Mouse (Mus musculus) hindbrain, embryonic 11.5 days (tissue): ENCODE measurements around the gene Asap2. TPM values are rescaled to one million over a fixed set of nuclear protein-coding genes. Genes with fewer than 3 reads are reported as not detected.

Experiments
- ATAC-seq: fragments of 200-750 bp; cut with Nextera tagmentation; 2 replicates; pipeline ENCODE4 v1.8.0; 2017; ENCODE audit warnings: mild to moderate bottlenecking, moderate TSS enrichment, moderate library complexity; ENCODE audit not compliant: low FRiP score
- DNase-seq: peaks from one replicate; pipeline ENCODE4 v3.0.0-alpha.2; 2015; ENCODE audit warnings: low spot score
- H3K27ac ChIP-seq: fragments of 300-500 bp; sonication (generic); 2 replicates; pipeline ENCODE4 v1.5.1; 2014; ENCODE audit warnings: mild to moderate bottlenecking, low read depth, low read length
- H3K27me3 ChIP-seq: fragments of 300-500 bp; sonication (generic); 2 replicates; pipeline ENCODE4 v1.6.1; 2014; ENCODE audit warnings: mild to moderate bottlenecking, low read length, moderate library complexity, mixed read lengths; ENCODE audit not compliant: control insufficient read depth, insufficient read depth
- H3K36me3 ChIP-seq: fragments of 300-500 bp; sonication (generic); 2 replicates; pipeline ENCODE4 v1.6.1; 2014; ENCODE audit warnings: mild to moderate bottlenecking, low read length, moderate library complexity, mixed read lengths; ENCODE audit not compliant: control insufficient read depth, insufficient read depth
- H3K4me1 ChIP-seq: fragments of 300-500 bp; sonication (generic); replicated peaks from 2 replicates; pipeline ENCODE4 v1.6.1; 2014; ENCODE audit warnings: low read length, mixed read lengths; ENCODE audit not compliant: control insufficient read depth, insufficient read depth
- H3K4me2 ChIP-seq: fragments of 300-500 bp; sonication (generic); replicated peaks from 2 replicates; pipeline ENCODE4 v1.6.1; 2014; ENCODE audit warnings: mild to moderate bottlenecking, low read depth, low read length
- H3K4me3 ChIP-seq: fragments of 300-500 bp; sonication (generic); 2 replicates; pipeline ENCODE4 v1.5.1; 2014; ENCODE audit warnings: low read depth, low read length
- H3K9ac ChIP-seq: fragments of 300-500 bp; sonication (generic); 2 replicates; pipeline ENCODE4 v1.6.1; 2014; ENCODE audit warnings: low read depth, low read length
- H3K9me3 ChIP-seq: fragments of 300-500 bp; sonication (generic); 2 replicates; pipeline ENCODE4 v1.6.1; 2016; ENCODE audit warnings: low read length; ENCODE audit not compliant: control insufficient read depth
- WGBS: fragments of 180-500 bp; shearing (Covaris S2); extraction: QIAGEN DNeasy Blood & Tissue Kit; methylation state at CpG from one replicate; pipeline ENCODE4 v1.1.7; 2014; 5-methylcytosine and 5-hydroxymethylcytosine counted together
- polyA plus RNA-seq: library from polyadenylated mRNA; unstranded; fragments of >200 nt; fragmentation: Nextera tagmentation; extraction: Ambion mirVana; gene quantifications from 2 replicates; pipeline ENCODE4 v1.2.1, GENCODE M21; 2014

The Asap2 gene
- polyA plus RNA-seq, 1 experiment from 2014 or later, result 18.4 TPM

- H3K36me3 ChIP-seq, result 0 out of 2 replicates have a peak, but pooled peaks cover 2% of the 10 kb centered on the region
- 82% methylated on average over 2 of the region's 2 CpGs for WGBS
These were observed 276.5 kb downstream of the Asap2 start for GRCm38 (mm10) chr12:21266784-21267098.

GRCm38 (mm10) chr12:21268083-21268616 lies 277.9 kb downstream of the Asap2 start:
- Histone ChIP-seq H3K9ac (no peak overlapping the region), H3K9me3 (no peaks in the 10 kb centered on the region), H3K27ac (no peak overlapping the region), H3K4me2 (no peak overlapping the region), H3K4me1 (no peaks in the 10 kb centered on the region), H3K4me3 (no peak overlapping the region), H3K27me3 (no peaks in the 10 kb centered on the region), H3K36me3 (0 out of 2 replicates have a peak, but pooled peaks cover 2% of the 10 kb centered on the region)
- ATAC-seq, result no peak
- DNase-seq, result no peak
- WGBS, result 93% methylated on average over 8 of the region's 8 CpGs

More at GRCm38 (mm10) chr12:21266784-21267098, 276.5 kb downstream of the Asap2 start:
- Histone ChIP-seq H3K9ac (no peak overlapping the region), H3K4me3 (no peak overlapping the region), H3K27me3 (no peaks in the 10 kb centered on the region), H3K4me2 (no peak overlapping the region), H3K27ac (no peak overlapping the region), H3K4me1 (no peaks in the 10 kb centered on the region), H3K9me3 (no peaks in the 10 kb centered on the region)
- ATAC-seq (peak; percentile 63; the same call in 1 of the 2 replicates), DNase-seq (no peak)

- H3K27me3 ChIP-seq, result no peaks in the 10 kb centered on the region
- no peak overlapping the region for H3K27ac ChIP-seq
- DNase-seq (no peak), ATAC-seq (no peak)
- WGBS, result 77% methylated on average over 7 of the region's 7 CpGs
- H3K9me3 ChIP-seq, result no peaks in the 10 kb centered on the region
- no peak overlapping the region for H3K4me2 ChIP-seq
- no peak overlapping the region for H3K9ac ChIP-seq
- H3K4me3 ChIP-seq, result no peak overlapping the region
- H3K36me3 ChIP-seq, result no peaks in the 10 kb centered on the region
- no peaks in the 10 kb centered on the region for H3K4me1 ChIP-seq
These were observed 284.2 kb downstream of the Asap2 start for GRCm38 (mm10) chr12:21274446-21274845.

- ATAC-seq (no peak), DNase-seq (no peak)
- WGBS, result 92% methylated on average over 1 of the region's 1 CpGs
- Histone ChIP-seq H3K9me3 (no peaks in the 10 kb centered on the region), H3K9ac (no peak overlapping the region), H3K4me1 (no peaks in the 10 kb centered on the region), H3K36me3 (no peaks in the 10 kb centered on the region), H3K27ac (no peak overlapping the region), H3K4me3 (no peak overlapping the region), H3K27me3 (no peaks in the 10 kb centered on the region), H3K4me2 (no peak overlapping the region)
These were observed 287.1 kb downstream of the Asap2 start for GRCm38 (mm10) chr12:21277352-21277864.

GRCm38 (mm10) chr12:21284761-21285441 lies 294.6 kb downstream of the Asap2 start, which contains the start of gene Cpsf3:
Cpsf3 (plus strand) TSS chr12:21285391.
- ATAC-seq (no peak), DNase-seq (no peak)
- H3K9me3 ChIP-seq, result no peaks in the 10 kb centered on the region
- peak within 1 kb of the TSS; percentile 78 for H3K4me2 ChIP-seq
- no peaks in the 10 kb centered on the region for H3K27me3 ChIP-seq
- no peaks in the 10 kb centered on the region for H3K4me1 ChIP-seq
- H3K4me3 ChIP-seq, result peak within 1 kb of the TSS; percentile 83
- peak within 1 kb of the TSS; percentile 86 for H3K27ac ChIP-seq
- H3K9ac ChIP-seq, result peak within 1 kb of the TSS; percentile 88
- H3K36me3 ChIP-seq, result no peaks in the 10 kb centered on the region
- 53% methylated on average over 11 of the region's 11 CpGs for WGBS

GRCm38 (mm10) chr12:21285508-21286242 lies 295.4 kb downstream of the Asap2 start:
- under 1% methylated on average over 44 of the region's 47 CpGs for WGBS
- Histone ChIP-seq H3K4me1 (no peaks in the 10 kb centered on the region), H3K9me3 (no peaks in the 10 kb centered on the region), H3K4me2 (peak overlapping the region; percentile 78), H3K4me3 (peak overlapping the region; percentile 83), H3K27me3 (no peaks in the 10 kb centered on the region), H3K27ac (peak overlapping the region; percentile 63), H3K9ac (peak overlapping the region; percentile 83), H3K36me3 (no peaks in the 10 kb centered on the region)
- DNase-seq (no peak), ATAC-seq (peak; percentile 41)

- Histone ChIP-seq H3K9ac (peak within 1 kb of the TSS; percentile 88), H3K36me3 (no peaks in the 10 kb centered on the region), H3K4me1 (no peaks in the 10 kb centered on the region), H3K9me3 (no peaks in the 10 kb centered on the region), H3K4me2 (peak within 1 kb of the TSS; percentile 78), H3K27ac (peak within 1 kb of the TSS; percentile 86), H3K27me3 (no peaks in the 10 kb centered on the region), H3K4me3 (peak within 1 kb of the TSS; percentile 83)
- under 1% methylated on average over 28 of the region's 28 CpGs for WGBS
- DNase-seq (peak; percentile 99), ATAC-seq (peak; percentile 96)
These were observed 296.0 kb downstream of the Asap2 start, which contains the start of gene Itgb1bp1 for GRCm38 (mm10) chr12:21286243-21286622. Itgb1bp1 (minus strand) TSS chr12:21286284.

GRCm38 (mm10) chr12:21286712-21287650 lies 296.7 kb downstream of the Asap2 start:
- Histone ChIP-seq H3K4me1 (no peaks in the 10 kb centered on the region), H3K9ac (peak overlapping the region; percentile 88), H3K27ac (peak overlapping the region; percentile 86), H3K27me3 (no peaks in the 10 kb centered on the region), H3K36me3 (0 out of 2 replicates have a peak, but pooled peaks cover 5% of the 10 kb centered on the region), H3K4me3 (peak overlapping the region; percentile 83), H3K9me3 (no peaks in the 10 kb centered on the region), H3K4me2 (peak overlapping the region; percentile 78)
- DNase-seq (no peak), ATAC-seq (peak; percentile 44)
- WGBS, result 39% methylated on average over 18 of the region's 18 CpGs
